Mouse (Mus musculus): ENCODE measurements around the gene Rab11b. TPM values are rescaled to one million over a fixed set of nuclear protein-coding genes. Genes with fewer than 3 reads are reported as not detected.

The Rab11b gene
- polyA plus RNA-seq, 2 experiments from 2014 or later: 257 to 400 TPM

- no peak for ATAC-seq
Measured at GRCm38 (mm10) chr17:33714779-33715178, 45.6 kb downstream of the Rab11b start.

GRCm38 (mm10) chr17:33713271-33713670, 47.1 kb downstream of the Rab11b start:
- no peak for ATAC-seq

- ATAC-seq: no peak
Measured at GRCm38 (mm10) chr17:33709834-33710233, 50.5 kb downstream of the Rab11b start.

- ATAC-seq: no peak
Measured at GRCm38 (mm10) chr17:33703091-33703490, 57.2 kb downstream of the Rab11b start.

GRCm38 (mm10) chr17:33702178-33702577, 58.2 kb downstream of the Rab11b start:
- no peak for ATAC-seq

- no peak for ATAC-seq
Measured at GRCm38 (mm10) chr17:33695471-33695870, 64.9 kb downstream of the Rab11b start.

Other genes starting within 250 kb of the Rab11b start
- 10 to 100 TPM; 53.9 to 80.8 TPM for gene Adamts10, start 236.3 kb downstream of the Rab11b start, polyA plus RNA-seq (2017; shearing (Covaris generic))
- gene Myo1f, start 204.8 kb downstream of the Rab11b start, polyA plus RNA-seq (2017; shearing (Covaris generic)): 10 to 100 TPM; 51.2 to 91.0 TPM
- gene Zfp414, start 131.4 kb downstream of the Rab11b start, polyA plus RNA-seq (2017; shearing (Covaris generic)): 10 to 100 TPM; 51.4 to 82.4 TPM
- 1 to 10 TPM; 1.3 to 2.4 TPM for gene Pram1, start 122.5 kb downstream of the Rab11b start, polyA plus RNA-seq (2017; shearing (Covaris generic))
- 100 to 1,000 TPM; 297 to 326 TPM for gene Hnrnpm, start 73.7 kb downstream of the Rab11b start, polyA plus RNA-seq (2017; shearing (Covaris generic))
- 10 to 100 TPM; 23.1 to 24.4 TPM for gene March2, start 41.9 kb downstream of the Rab11b start, polyA plus RNA-seq (2017; shearing (Covaris generic))
- 1 to 10 TPM; 4.4 to 6.1 TPM for gene Angptl4, start 21.3 kb upstream of the Rab11b start, polyA plus RNA-seq (2017; shearing (Covaris generic))
- 1 to 10 TPM; 6.3 to 8.9 TPM for gene Kank3, start 50.0 kb upstream of the Rab11b start, polyA plus RNA-seq (2017; shearing (Covaris generic))
- gene Rps28, start 64.0 kb upstream of the Rab11b start, polyA plus RNA-seq (2017; shearing (Covaris generic)): 1,000 to 10,000 TPM; 1,453 to 2,471 TPM
- 100 to 1,000 TPM; 377 to 404 TPM for gene Ndufa7, start 64.0 kb upstream of the Rab11b start, polyA plus RNA-seq (2017; shearing (Covaris generic))
- 10 to 100 TPM; 11.0 to 11.9 TPM for gene Cd320, start 82.6 kb upstream of the Rab11b start, polyA plus RNA-seq (2017; shearing (Covaris generic))
- gene Gm7029, start 113.3 kb upstream of the Rab11b start, polyA plus RNA-seq (2017; shearing (Covaris generic)): not detected
- 1 to 10 TPM; 1.3 to 4.7 TPM for gene Kifc1, start 130.1 kb upstream of the Rab11b start, polyA plus RNA-seq (2017; shearing (Covaris generic))
- 1 to 10 TPM; 2.0 to 3.1 TPM for gene Platr17, start 144.6 kb upstream of the Rab11b start, polyA plus RNA-seq (2017; shearing (Covaris generic))
- gene Daxx, start 148.9 kb upstream of the Rab11b start, polyA plus RNA-seq (2017; shearing (Covaris generic)): 100 to 1,000 TPM; 117 to 200 TPM
- gene Tapbp, start 155.4 kb upstream of the Rab11b start, polyA plus RNA-seq (2017; shearing (Covaris generic)): 100 to 1,000 TPM; 348 to 555 TPM
- 1 to 10 TPM; 3.6 to 3.8 TPM for gene Zbtb22, start 155.4 kb upstream of the Rab11b start, polyA plus RNA-seq (2017; shearing (Covaris generic))
- 10 to 100 TPM; 30.2 to 31.4 TPM for gene Rgl2, start 169.0 kb upstream of the Rab11b start, polyA plus RNA-seq (2017; shearing (Covaris generic))
- 100 to 1,000 TPM; 121 to 141 TPM for gene Pfdn6, start 179.8 kb upstream of the Rab11b start, polyA plus RNA-seq (2017; shearing (Covaris generic))
- gene Wdr46, start 180.1 kb upstream of the Rab11b start, polyA plus RNA-seq (2017; shearing (Covaris generic)): 10 to 100 TPM; 11.5 to 14.3 TPM
- gene B3galt4, start 191.0 kb upstream of the Rab11b start, polyA plus RNA-seq (2017; shearing (Covaris generic)): 10 to 100 TPM; 13.2 to 21.0 TPM
- 10 to 100 TPM; 27.4 to 47.4 TPM for gene Vps52, start 195.3 kb upstream of the Rab11b start, polyA plus RNA-seq (2017; shearing (Covaris generic))
- gene Rps18, start 195.5 kb upstream of the Rab11b start, polyA plus RNA-seq (2017; shearing (Covaris generic)): 1,000 to 10,000 TPM; 6,766 to 6,959 TPM
- 1,000 to 10,000 TPM; 5,395 to 7,513 TPM for gene H2-K1, start 239.8 kb upstream of the Rab11b start, polyA plus RNA-seq (2017; shearing (Covaris generic))

All from CD4-positive, CD25-positive, alpha-beta regulatory T cell, adult 4 months (primary cell).